Mouse (Mus musculus) ES-E14 (cell line): Measurements from ENCODE around the gene Fbxw5.

Experiments
- CHD2 ChIP-seq: IDR thresholded peaks from 2 replicates; pipeline ENCODE4 v1.6.1; 2014; ENCODE audit warnings: mild to moderate bottlenecking, low read depth, low read length, inconsistent platforms
- HCFC1 ChIP-seq: IDR thresholded peaks from 2 replicates; pipeline ENCODE4 v1.6.1; 2012; ENCODE audit warnings: low read length, inconsistent platforms, borderline replicate concordance; ENCODE audit not compliant: insufficient read depth
- ZC3H11A ChIP-seq: IDR thresholded peaks from 2 replicates; pipeline ENCODE4 v1.6.1; 2012; ENCODE audit warnings: low read depth, mild to moderate bottlenecking, inconsistent platforms, low read length, borderline replicate concordance
- ZNF384 ChIP-seq: IDR thresholded peaks from 2 replicates; pipeline ENCODE4 v1.6.1; 2012; ENCODE audit warnings: low read depth, low read length, inconsistent platforms

GRCm38 (mm10) chr2:25534866-25535182 is 34.3 kb downstream of the Fbxw5 start:
- TF ChIP-seq ZC3H11A (no peak), ZNF384 (0 out of 2 replicates have a peak, but pooled peaks have one; percentile 22), HCFC1 (no peak), CHD2 (no peak)
